Mouse (Mus musculus): ENCODE measurements around the gene Carns1. TPM values are rescaled to one million over a fixed set of nuclear protein-coding genes. Genes with fewer than 3 reads are reported as not detected.

Carns1 gene
- total and polyA plus RNA-seq, 2 experiments: 0.65 to 1.9 TPM

GRCm38 (mm10) chr19:4193129-4193528, 17.9 kb upstream of the Carns1 start:
- peak overlapping the region; percentile 96 for H3K9ac ChIP-seq (ENCODE audit: low read depth, low read length)
- H3K4me1 ChIP-seq (ENCODE audit: control insufficient read depth, insufficient read depth, low read length): peaks cover 33% of the 10 kb centered on the region
- peaks cover 6% of the 10 kb centered on the region; the same call in 1 of the 2 replicates for H3K36me3 ChIP-seq (ENCODE audit: control insufficient read depth, insufficient read depth, low read length)
- WGBS: 62% methylated on average over 6 of the region's 6 CpGs
- no peaks in the 10 kb centered on the region for H3K27me3 ChIP-seq (ENCODE audit: control insufficient read depth, insufficient read depth, low read length)
- H3K79me2 ChIP-seq (ENCODE audit: control insufficient read depth, insufficient read depth, low read length): peaks cover 14% of the 10 kb centered on the region
- no peak overlapping the region for H3K27ac ChIP-seq (replicated peaks; ENCODE audit: insufficient read depth, low read depth, low read length)
- TF ChIP-seq CTCF (IDR thresholded peaks at IDR 0.05; ENCODE audit: low read depth, low read length) (no peak), POLR2A (IDR thresholded peaks at IDR 0.05; ENCODE audit: extremely low read depth, insufficient read depth, low read length) (no peak)
- no peak overlapping the region; the same call in none of the 2 replicates for H3K4me3 ChIP-seq (ENCODE audit: insufficient read depth, low read depth, low read length)
- DNase-seq (ENCODE audit: extremely low read depth, low read depth, low spot score): no peak

GRCm38 (mm10) chr19:4192251-4192985, 17.1 kb upstream of the Carns1 start:
- peak overlapping the region; percentile 96 for H3K9ac ChIP-seq (ENCODE audit: low read depth, low read length)
- WGBS: 1% methylated on average over 49 of the region's 52 CpGs
- peak overlapping the region; percentile 96 for H3K4me3 ChIP-seq (ENCODE audit: insufficient read depth, low read depth, low read length)
- H3K27ac ChIP-seq (replicated peaks; ENCODE audit: insufficient read depth, low read depth, low read length): peak overlapping the region; percentile 73
- TF ChIP-seq POLR2A (IDR thresholded peaks at IDR 0.05; ENCODE audit: extremely low read depth, insufficient read depth, low read length): no peak
- TF ChIP-seq CTCF (IDR thresholded peaks at IDR 0.05; ENCODE audit: low read depth, low read length): no peak
- peaks cover 14% of the 10 kb centered on the region for H3K79me2 ChIP-seq (ENCODE audit: control insufficient read depth, insufficient read depth, low read length)
- DNase-seq (ENCODE audit: extremely low read depth, low read depth, low spot score): no peak
- H3K4me1 ChIP-seq (ENCODE audit: control insufficient read depth, insufficient read depth, low read length): peaks cover 33% of the 10 kb centered on the region
- peaks cover 6% of the 10 kb centered on the region; the same call in 1 of the 2 replicates for H3K36me3 ChIP-seq (ENCODE audit: control insufficient read depth, insufficient read depth, low read length)
- H3K27me3 ChIP-seq (ENCODE audit: control insufficient read depth, insufficient read depth, low read length): no peaks in the 10 kb centered on the region

- Histone ChIP-seq H3K4me1 (ENCODE audit: control insufficient read depth, insufficient read depth, low read length) (peaks cover 30% of the 10 kb centered on the region), H3K36me3 (ENCODE audit: control insufficient read depth, insufficient read depth, low read length) (peaks cover 6% of the 10 kb centered on the region; the same call in 1 of the 2 replicates), H3K79me2 (ENCODE audit: control insufficient read depth, insufficient read depth, low read length) (peaks cover 14% of the 10 kb centered on the region), H3K9ac (ENCODE audit: low read depth, low read length) (peak within 1 kb of the TSS; percentile 96), H3K27ac (replicated peaks; ENCODE audit: insufficient read depth, low read depth, low read length) (peak within 1 kb of the TSS; percentile 73), H3K27me3 (ENCODE audit: control insufficient read depth, insufficient read depth, low read length) (no peaks in the 10 kb centered on the region), H3K4me3 (ENCODE audit: insufficient read depth, low read depth, low read length) (peak within 1 kb of the TSS; percentile 96)
- peak; percentile 72 for DNase-seq (ENCODE audit: extremely low read depth, low read depth, low spot score)
- peak; percentile 72 for TF ChIP-seq CTCF (IDR thresholded peaks at IDR 0.05; ENCODE audit: low read depth, low read length)
- TF ChIP-seq POLR2A (IDR thresholded peaks at IDR 0.05; ENCODE audit: extremely low read depth, insufficient read depth, low read length): peak; percentile 90
- 7% methylated on average over 35 of the region's 47 CpGs for WGBS
These were observed 16.4 kb upstream of the Carns1 start, which contains the start of gene Ppp1ca for GRCm38 (mm10) chr19:4191528-4192250. Gene Ppp1ca (plus strand): TSS chr19:4192065.

- no peak for DNase-seq (ENCODE audit: extremely low read depth, low read depth, low spot score)
- peak within 1 kb of the TSS; percentile 96 for H3K9ac ChIP-seq (ENCODE audit: low read depth, low read length)
- TF ChIP-seq CTCF (IDR thresholded peaks at IDR 0.05; ENCODE audit: low read depth, low read length) (no peak), POLR2A (IDR thresholded peaks at IDR 0.05; ENCODE audit: extremely low read depth, insufficient read depth, low read length) (no peak)
- H3K27me3 ChIP-seq (ENCODE audit: control insufficient read depth, insufficient read depth, low read length): no peaks in the 10 kb centered on the region
- peaks cover 24% of the 10 kb centered on the region for H3K4me1 ChIP-seq (ENCODE audit: control insufficient read depth, insufficient read depth, low read length)
- 51% methylated on average over 4 of the region's 4 CpGs for WGBS
- peaks cover 14% of the 10 kb centered on the region for H3K79me2 ChIP-seq (ENCODE audit: control insufficient read depth, insufficient read depth, low read length)
- peak within 1 kb of the TSS; percentile 96 for H3K4me3 ChIP-seq (ENCODE audit: insufficient read depth, low read depth, low read length)
- peaks cover 6% of the 10 kb centered on the region; the same call in 1 of the 2 replicates for H3K36me3 ChIP-seq (ENCODE audit: control insufficient read depth, insufficient read depth, low read length)
- peak within 1 kb of the TSS; percentile 73 for H3K27ac ChIP-seq (replicated peaks; ENCODE audit: insufficient read depth, low read depth, low read length)
These were observed 15.6 kb upstream of the Carns1 start, which contains the start of gene Tbc1d10c for GRCm38 (mm10) chr19:4190831-4191334. Gene Tbc1d10c (minus strand): TSS chr19:4191284.

DNA sequence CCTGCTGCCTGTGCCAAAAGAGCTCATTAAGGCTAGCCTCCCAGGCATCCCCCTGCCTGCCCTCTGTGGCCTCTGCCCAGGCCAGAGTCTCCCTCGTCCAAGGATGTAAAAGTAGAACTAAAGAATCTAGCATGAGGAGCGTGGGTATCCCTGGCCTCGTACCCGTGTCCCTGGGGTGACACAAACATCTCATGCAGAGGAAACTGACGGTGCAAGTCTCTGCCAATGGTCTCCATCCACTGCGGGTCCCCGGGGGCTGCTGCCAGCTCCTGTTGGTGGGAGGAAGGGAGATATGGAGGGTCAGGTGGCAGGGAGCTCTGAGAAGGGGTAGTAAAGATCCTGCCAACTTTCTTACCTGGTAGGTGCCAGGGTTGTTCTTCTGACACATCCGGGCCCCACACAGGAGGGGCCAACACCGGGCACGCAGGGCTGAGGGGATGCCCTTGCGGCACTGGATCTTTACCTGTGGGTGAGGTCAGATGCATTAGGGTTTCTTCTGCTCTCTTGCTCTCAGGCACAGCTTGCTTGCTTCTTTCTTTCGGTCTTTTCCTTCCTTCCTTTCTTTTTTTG, 13.9 kb upstream of the Carns1 start:
- H3K79me2 ChIP-seq (ENCODE audit: control insufficient read depth, insufficient read depth, low read length): peaks cover 14% of the 10 kb centered on the region
- no peaks in the 10 kb centered on the region for H3K27me3 ChIP-seq (ENCODE audit: control insufficient read depth, insufficient read depth, low read length)
- H3K9ac ChIP-seq (ENCODE audit: low read depth, low read length): no peak overlapping the region
- H3K36me3 ChIP-seq (ENCODE audit: control insufficient read depth, insufficient read depth, low read length): peaks cover 2% of the 10 kb centered on the region; the same call in 1 of the 2 replicates
- TF ChIP-seq CTCF (IDR thresholded peaks at IDR 0.05; ENCODE audit: low read depth, low read length) (no peak), POLR2A (IDR thresholded peaks at IDR 0.05; ENCODE audit: extremely low read depth, insufficient read depth, low read length) (no peak)
- no peak for DNase-seq (ENCODE audit: extremely low read depth, low read depth, low spot score)
- no peak overlapping the region for H3K27ac ChIP-seq (replicated peaks; ENCODE audit: insufficient read depth, low read depth, low read length)
- 91% methylated on average over 12 of the region's 12 CpGs for WGBS
- peaks cover 12% of the 10 kb centered on the region for H3K4me1 ChIP-seq (ENCODE audit: control insufficient read depth, insufficient read depth, low read length)
- no peak overlapping the region for H3K4me3 ChIP-seq (ENCODE audit: insufficient read depth, low read depth, low read length)
